Mouse (Mus musculus): Measurements from ENCODE around the gene Hcn3. TPM values are rescaled to one million over a fixed set of nuclear protein-coding genes. Genes with fewer than 3 reads are reported as not detected.
A peak's percentile ranks its signal among the peaks of the same experiment; 100 is the strongest.

The Hcn3 gene
- total and polyA plus RNA-seq, 3 experiments = 0.27 to 0.85 (median 0.53) TPM

GRCm38 (mm10) chr3:89158651-89159050, 1.3 kb downstream of the Hcn3 start:
- Histone ChIP-seq H3K4me3 (ENCODE audit: low read depth, low read length) (no peak overlapping the region), H3K27me3 (ENCODE audit: insufficient read depth, low read length) (peaks cover 23% of the 10 kb centered on the region), H3K36me3 (replicated peaks) (no peaks in the 10 kb centered on the region), H3K4me1 (ENCODE audit: insufficient read depth, low read depth, low read length) (peaks cover 29% of the 10 kb centered on the region), H3K9me3 (replicated peaks) (no peaks in the 10 kb centered on the region)
- DNase-seq (ENCODE audit: low spot score) = no peak
- no peak for ATAC-seq (ENCODE audit: extremely low read depth, insufficient number of reproducible peaks, low FRiP score, poor library complexity, severe bottlenecking)
- no peak for TF ChIP-seq POLR2AphosphoS5 (IDR thresholded peaks at IDR 0.05; ENCODE audit: insufficient replicate concordance, low read depth, low read length)
- no peak for TF ChIP-seq GATA2 (IDR thresholded peaks at IDR 0.05; ENCODE audit: borderline replicate concordance, low read depth, low read length)
- no peak for TF ChIP-seq GATA1 (IDR thresholded peaks at IDR 0.05; ENCODE audit: borderline replicate concordance, low read length)
- no peak for TF ChIP-seq TAL1 (conservative IDR thresholded peaks at IDR 0.05; ENCODE audit: low read depth, low read length)
- no peak for TF ChIP-seq CTCF (IDR thresholded peaks at IDR 0.05; ENCODE audit: low read depth, low read length)

- no peak for TF ChIP-seq TAL1 (conservative IDR thresholded peaks at IDR 0.05; ENCODE audit: low read depth, low read length)
- TF ChIP-seq POLR2AphosphoS5 (IDR thresholded peaks at IDR 0.05; ENCODE audit: insufficient replicate concordance, low read depth, low read length) = no peak
- no peak for TF ChIP-seq CTCF (IDR thresholded peaks at IDR 0.05; ENCODE audit: low read depth, low read length)
- no peak for TF ChIP-seq GATA2 (IDR thresholded peaks at IDR 0.05; ENCODE audit: borderline replicate concordance, low read depth, low read length)
- no peak for TF ChIP-seq GATA1 (IDR thresholded peaks at IDR 0.05; ENCODE audit: borderline replicate concordance, low read length)
- no peak overlapping the region for H3K4me3 ChIP-seq (ENCODE audit: low read depth, low read length)
- no peaks in the 10 kb centered on the region for H3K36me3 ChIP-seq (replicated peaks)
These were observed 3.0 kb downstream of the Hcn3 start for GRCm38 (mm10) chr3:89156951-89157350.

GRCm38 (mm10) chr3:89152084-89152835, 7.7 kb downstream of the Hcn3 start:
- Histone ChIP-seq H3K4me3 (ENCODE audit: low read depth, low read length) (no peak overlapping the region), H3K27me3 (ENCODE audit: insufficient read depth, low read length) (peaks cover 29% of the 10 kb centered on the region), H3K4me1 (ENCODE audit: insufficient read depth, low read depth, low read length) (peaks cover 33% of the 10 kb centered on the region), H3K9me3 (replicated peaks) (no peaks in the 10 kb centered on the region), H3K36me3 (replicated peaks) (peaks cover 5% of the 10 kb centered on the region)
- no peak for ATAC-seq (ENCODE audit: extremely low read depth, insufficient number of reproducible peaks, low FRiP score, poor library complexity, severe bottlenecking)
- TF ChIP-seq TAL1 (conservative IDR thresholded peaks at IDR 0.05; ENCODE audit: low read depth, low read length) (no peak), POLR2AphosphoS5 (IDR thresholded peaks at IDR 0.05; ENCODE audit: insufficient replicate concordance, low read depth, low read length) (no peak)
- DNase-seq (ENCODE audit: low spot score) = no peak

More at GRCm38 (mm10) chr3:89156951-89157350, 3.0 kb downstream of the Hcn3 start:
- H3K4me1 ChIP-seq (ENCODE audit: insufficient read depth, low read depth, low read length) = peaks cover 32% of the 10 kb centered on the region
- peaks cover 34% of the 10 kb centered on the region for H3K27me3 ChIP-seq (ENCODE audit: insufficient read depth, low read length)
- H3K9me3 ChIP-seq (replicated peaks) = no peaks in the 10 kb centered on the region
- DNase-seq (ENCODE audit: low spot score) = no peak
- no peak for ATAC-seq (ENCODE audit: extremely low read depth, insufficient number of reproducible peaks, low FRiP score, poor library complexity, severe bottlenecking)

GRCm38 (mm10) chr3:89148567-89148966, 11.4 kb downstream of the Hcn3 start:
- DNase-seq (ENCODE audit: low spot score) = no peak
- Histone ChIP-seq H3K27me3 (ENCODE audit: insufficient read depth, low read length) (peaks cover 19% of the 10 kb centered on the region), H3K4me3 (ENCODE audit: low read depth, low read length) (no peak overlapping the region; the same call in 1 of the 2 replicates), H3K4me1 (ENCODE audit: insufficient read depth, low read depth, low read length) (peaks cover 62% of the 10 kb centered on the region), H3K36me3 (replicated peaks) (peaks cover 41% of the 10 kb centered on the region), H3K9me3 (replicated peaks) (no peaks in the 10 kb centered on the region)
- no peak for TF ChIP-seq TAL1 (conservative IDR thresholded peaks at IDR 0.05; ENCODE audit: low read depth, low read length)
- TF ChIP-seq POLR2AphosphoS5 (IDR thresholded peaks at IDR 0.05; ENCODE audit: insufficient replicate concordance, low read depth, low read length) = peak; percentile 80; the same call in 1 of the 2 replicates
- no peak for TF ChIP-seq GATA1 (IDR thresholded peaks at IDR 0.05; ENCODE audit: borderline replicate concordance, low read length)
- ATAC-seq (ENCODE audit: extremely low read depth, insufficient number of reproducible peaks, low FRiP score, poor library complexity, severe bottlenecking) = no peak

GRCm38 (mm10) chr3:89147979-89148311, 12.1 kb downstream of the Hcn3 start:
- no peak for ATAC-seq (ENCODE audit: extremely low read depth, insufficient number of reproducible peaks, low FRiP score, poor library complexity, severe bottlenecking)
- DNase-seq (ENCODE audit: low spot score) = peak; percentile 15
- Histone ChIP-seq H3K4me1 (ENCODE audit: insufficient read depth, low read depth, low read length) (peaks cover 67% of the 10 kb centered on the region), H3K4me3 (ENCODE audit: low read depth, low read length) (peak overlapping the region; percentile 66; the same call in 1 of the 2 replicates), H3K9me3 (replicated peaks) (no peaks in the 10 kb centered on the region), H3K36me3 (replicated peaks) (peaks cover 47% of the 10 kb centered on the region), H3K27me3 (ENCODE audit: insufficient read depth, low read length) (peaks cover 18% of the 10 kb centered on the region)
- no peak for TF ChIP-seq TAL1 (conservative IDR thresholded peaks at IDR 0.05; ENCODE audit: low read depth, low read length)
- no peak for TF ChIP-seq GATA1 (IDR thresholded peaks at IDR 0.05; ENCODE audit: borderline replicate concordance, low read length)
- no peak for TF ChIP-seq CTCF (IDR thresholded peaks at IDR 0.05; ENCODE audit: low read depth, low read length)
- TF ChIP-seq GATA2 (IDR thresholded peaks at IDR 0.05; ENCODE audit: borderline replicate concordance, low read depth, low read length) = no peak
- TF ChIP-seq POLR2AphosphoS5 (IDR thresholded peaks at IDR 0.05; ENCODE audit: insufficient replicate concordance, low read depth, low read length) = no peak; the same call in 1 of the 2 replicates

GRCm38 (mm10) chr3:89147101-89147978, 12.7 kb downstream of the Hcn3 start:
- no peak; the same call in 1 of the 2 replicates for TF ChIP-seq POLR2AphosphoS5 (IDR thresholded peaks at IDR 0.05; ENCODE audit: insufficient replicate concordance, low read depth, low read length)
- TF ChIP-seq TAL1 (conservative IDR thresholded peaks at IDR 0.05; ENCODE audit: low read depth, low read length) = no peak
- no peak for TF ChIP-seq GATA1 (IDR thresholded peaks at IDR 0.05; ENCODE audit: borderline replicate concordance, low read length)
- TF ChIP-seq GATA2 (IDR thresholded peaks at IDR 0.05; ENCODE audit: borderline replicate concordance, low read depth, low read length) = no peak
- no peak for TF ChIP-seq CTCF (IDR thresholded peaks at IDR 0.05; ENCODE audit: low read depth, low read length)
- Histone ChIP-seq H3K4me3 (ENCODE audit: low read depth, low read length) (peak overlapping the region; percentile 66; the same call in 1 of the 2 replicates), H3K9me3 (replicated peaks) (no peaks in the 10 kb centered on the region), H3K4me1 (ENCODE audit: insufficient read depth, low read depth, low read length) (peaks cover 69% of the 10 kb centered on the region), H3K27me3 (ENCODE audit: insufficient read depth, low read length) (peaks cover 12% of the 10 kb centered on the region), H3K36me3 (replicated peaks) (peaks cover 53% of the 10 kb centered on the region)
- DNase-seq (ENCODE audit: low spot score) (peak; percentile 58), ATAC-seq (ENCODE audit: extremely low read depth, insufficient number of reproducible peaks, low FRiP score, poor library complexity, severe bottlenecking) (0 out of 2 replicates have a peak, but pooled peaks have one; percentile 34)

All from G1E (cell line).